Mouse (Mus musculus) hematopoietic stem cell, adult 5-6 weeks (primary cell): ENCODE measurements around the gene Olfr293. TPM values are rescaled to one million over a fixed set of nuclear protein-coding genes. Genes with fewer than 3 reads are reported as not detected.

Experiments
- ATAC-seq, 2 experiments: fragments of 125-278 bp in 1 of 2; replicated peaks in 1 of 2; 2 replicates each; pipeline ENCODE4 v1.8.0; 2016 to 2017; ENCODE audit warnings: inconsistent platforms in 2 of 2, mild to moderate bottlenecking in 2 of 2, moderate number of reproducible peaks in 2 of 2, low read depth in 1 of 2, moderate TSS enrichment in 1 of 2; ENCODE audit not compliant: low FRiP score in 2 of 2, poor library complexity in 2 of 2, severe bottlenecking in 2 of 2, insufficient read depth in 1 of 2, low TSS enrichment in 1 of 2
- total RNA-seq: library from RNA; stranded (forward); fragments of 172-1452, 232-1000 nt; gene quantifications from 2 replicates; pipeline ENCODE4 v1.2.3, GENCODE M21; 2017

The Olfr293 gene
- not detected in 2 replicates for total RNA-seq

GRCm38 (mm10) chr7:86648761-86649160 is at the start of gene Olfr293:
TSS of gene Olfr293 (plus strand) at chr7:86649061.
- no peak for ATAC-seq

DNA sequence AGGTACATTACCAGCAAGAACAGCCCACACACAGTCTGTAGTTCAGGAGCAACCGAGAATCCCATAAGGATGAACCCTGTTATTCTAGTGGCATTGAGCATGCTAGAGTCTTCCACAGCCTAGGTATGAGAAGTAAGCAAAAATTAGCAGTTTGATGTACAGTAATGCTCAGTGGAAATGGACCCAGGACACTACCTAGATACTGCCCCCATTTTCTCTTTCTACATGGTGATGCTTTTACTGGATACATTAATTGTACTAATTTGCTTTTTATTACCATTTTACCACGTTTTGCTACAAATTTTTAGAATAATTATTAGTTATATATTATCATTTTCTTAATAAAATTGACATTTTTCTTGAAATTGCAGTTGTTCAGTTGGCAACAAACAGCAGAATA is 32.3 kb upstream of the Olfr293 start, which contains the start of gene Olfr294:
Gene Olfr294 (minus strand): TSS at position 101 of the 400 bp plus-strand sequence.
- no peak for ATAC-seq

- no peak for ATAC-seq
These were observed 39.2 kb downstream of the Olfr293 start, which contains the start of gene Olfr292 for GRCm38 (mm10) chr7:86688030-86688429. TSS of gene Olfr292 (plus strand) at chr7:86688330.

Other genes with a start within 250 kb of the Olfr293 start
- not detected in 2 replicates for gene Olfr301, start 245.2 kb upstream of the Olfr293 start, total RNA-seq
- not detected in 2 replicates for gene Olfr299, start 189.1 kb upstream of the Olfr293 start, total RNA-seq
- not detected in 2 replicates for gene Olfr298, start 156.6 kb upstream of the Olfr293 start, total RNA-seq
- not detected in 2 replicates for gene Olfr297, start 129.1 kb upstream of the Olfr293 start, total RNA-seq
- not detected in 2 replicates for gene Olfr295, start 65.2 kb upstream of the Olfr293 start, total RNA-seq
- not detected in 2 replicates for gene Olfr294, start 32.4 kb upstream of the Olfr293 start, total RNA-seq
- not detected in 2 replicates for gene Olfr292, start 39.3 kb downstream of the Olfr293 start, total RNA-seq
- not detected in 2 replicates for gene Folh1, start 126.9 kb downstream of the Olfr293 start, total RNA-seq
- gene Vmn2r77, start 146.0 kb downstream of the Olfr293 start, total RNA-seq: not detected in 2 replicates